Mouse (Mus musculus) spleen, adult 2 months (tissue): ENCODE measurements around the gene Kcnab1.

Experiments
- CTCF ChIP-seq: fragments of 200-500 bp; IDR thresholded peaks from 2 replicates; pipeline ENCODE4 v1.5.1; 2011; ENCODE audit warnings: mild to moderate bottlenecking, inconsistent platforms; ENCODE audit not compliant: insufficient read depth, insufficient read length, insufficient replicate concordance; ENCODE audit errors: extremely low read depth
- POLR2A ChIP-seq: fragments of 200-500 bp; IDR thresholded peaks from 2 replicates; pipeline ENCODE4 v1.6.1; 2011; ENCODE audit warnings: low read depth, low read length, inconsistent platforms

DNA sequence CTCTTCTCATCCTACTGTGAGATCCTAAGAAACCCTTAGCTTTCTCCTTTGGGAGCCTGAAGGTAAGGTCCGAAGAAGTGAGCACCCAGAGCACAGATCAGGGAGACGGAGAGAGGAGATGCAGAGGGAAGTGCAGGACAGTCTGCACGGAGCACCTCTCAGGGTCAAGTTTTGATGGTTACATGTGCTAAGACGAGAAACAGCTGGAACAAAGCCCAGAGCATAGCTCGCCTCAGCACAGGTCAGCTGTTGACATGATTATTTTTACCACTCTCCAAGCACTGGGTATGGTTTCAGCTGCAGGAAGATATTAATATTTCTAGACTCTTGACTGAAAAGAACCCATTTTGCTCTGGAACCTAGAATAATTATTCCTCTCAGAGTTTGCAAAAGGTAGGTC, 27.7 kb downstream of the Kcnab1 start:
- TF ChIP-seq CTCF, result no peak
- no peak for TF ChIP-seq POLR2A
